7 mouse cellular contexts compared by ENCODE assay signal in the genomic region with DNA sequence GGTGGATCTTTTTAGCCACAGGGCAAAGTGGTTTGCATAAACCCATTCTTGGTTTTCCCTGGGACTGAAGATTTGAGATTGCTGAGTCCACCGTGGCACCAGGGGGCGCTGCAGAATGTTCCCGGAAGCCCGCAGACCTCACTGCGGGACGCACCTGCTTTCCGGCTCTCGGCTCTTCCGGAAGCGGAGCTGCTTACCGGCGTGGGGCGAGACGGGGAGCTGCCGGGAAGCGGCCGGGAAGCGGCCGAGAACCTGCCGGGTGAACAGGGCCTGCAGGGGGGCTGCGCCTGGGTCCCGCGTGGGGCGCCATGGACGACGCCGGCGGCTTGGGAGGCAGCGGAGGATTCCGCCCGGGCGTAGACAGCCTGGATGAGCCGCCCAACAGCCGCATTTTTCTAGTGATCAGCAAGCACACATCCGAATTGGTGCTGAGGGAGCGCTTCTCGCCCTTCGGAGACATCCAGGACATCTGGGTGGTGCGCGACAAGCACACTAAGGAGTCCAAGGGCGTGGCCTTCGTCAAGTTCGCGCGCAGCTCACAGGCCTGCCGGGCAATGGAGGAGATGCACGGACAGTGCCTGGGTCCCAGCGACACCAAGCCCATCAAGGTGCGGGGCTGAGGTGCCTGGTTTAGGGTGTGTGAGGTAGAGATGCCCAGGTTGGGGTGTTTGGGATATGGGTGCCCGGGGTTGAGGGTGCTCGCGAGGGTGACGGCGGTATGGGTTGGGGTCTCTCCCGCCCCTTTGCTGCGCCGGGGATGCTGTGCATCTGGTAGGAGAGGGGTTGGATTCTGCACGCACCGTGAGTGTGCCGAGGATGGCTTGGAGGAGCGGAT. TPM values are rescaled to one million over a fixed set of nuclear protein-coding genes. Genes with fewer than 3 reads are reported as not detected.
A peak's percentile ranks its signal among the peaks of the same experiment; 100 is the strongest.
DNase-seq lines count a peak whose midpoint lies in the region; ATAC-seq lines count a peak whose summit lies in the region.

A gene (plus strand): TSS at position 164 of the 835 bp plus-strand sequence.

- peak within 1 kb of the TSS; percentile 68 for H3K27ac ChIP-seq in intestine, embryonic 16.5 days (ENCODE audit: low read length)
- no peak within 1 kb of the TSS; the same call in 1 of the 2 replicates for H3K27ac ChIP-seq in midbrain, embryonic 11.5 days (ENCODE audit: low read depth, low read length)

- no peaks in the 10 kb centered on the region for H3K36me3 ChIP-seq in intestine, embryonic 16.5 days (ENCODE audit: control insufficient read depth, insufficient read depth, low read length)
- peaks cover 3% of the 10 kb centered on the region; the same call in 1 of the 2 replicates for H3K36me3 ChIP-seq in midbrain, embryonic 11.5 days (ENCODE audit: control insufficient read depth, insufficient read depth, low read length)

- peak; percentile 85 for ATAC-seq in intestine, embryonic 16.5 days
- ATAC-seq in midbrain, embryonic 11.5 days (ENCODE audit: low FRiP score), result peak; percentile 89

- H3K4me3 ChIP-seq in intestine, embryonic 16.5 days (ENCODE audit: low read length), result peak within 1 kb of the TSS; percentile 75
- H3K4me3 ChIP-seq in midbrain, embryonic 11.5 days (ENCODE audit: low read depth, low read length), result peak within 1 kb of the TSS; percentile 96

- H3K9me3 ChIP-seq in intestine, embryonic 16.5 days (ENCODE audit: control insufficient read depth, low read length), result no peaks in the 10 kb centered on the region
- H3K9me3 ChIP-seq in midbrain, embryonic 11.5 days (ENCODE audit: control insufficient read depth, low read length), result no peaks in the 10 kb centered on the region

- intact Hi-C loops in left cerebral cortex, postnatal 36 days (cut with DNase I), result loop anchor here (2.0 to 10.0 kb wide), 3 partner anchors 37 to 255 kb away; a partner anchor contains a TSS

- H3K4me2 ChIP-seq in intestine, embryonic 16.5 days (ENCODE audit: low read depth, low read length), result peak within 1 kb of the TSS; percentile 93
- H3K4me2 ChIP-seq in midbrain, embryonic 11.5 days, result peak within 1 kb of the TSS; percentile 90

- H3K27me3 ChIP-seq in intestine, embryonic 16.5 days (replicated peaks; ENCODE audit: control insufficient read depth, insufficient read depth, low read length), result no peaks in the 10 kb centered on the region
- no peaks in the 10 kb centered on the region for H3K27me3 ChIP-seq in midbrain, embryonic 11.5 days (ENCODE audit: control insufficient read depth, insufficient read depth, low read length)

- H3K4me1 ChIP-seq in intestine, embryonic 16.5 days (ENCODE audit: control insufficient read depth, insufficient read depth, low read length), result peaks cover 10% of the 10 kb centered on the region
- H3K4me1 ChIP-seq in midbrain, embryonic 11.5 days (ENCODE audit: control insufficient read depth, insufficient read depth, low read length), result peaks cover 7% of the 10 kb centered on the region

- peak; percentile 71 for DNase-seq in adrenal gland, adult 8-10 months
- peak; percentile 86 for DNase-seq in embryo, embryonic 9.5 days (ENCODE audit: extremely low spot score)
- peak; percentile 81 to 89 for DNase-seq in gastrocnemius, postnatal 4 days (ENCODE audit: low spot score in 2 of 2)
- peak; percentile 86 to 88 for DNase-seq in left cerebral cortex, postnatal 36 days (ENCODE audit: low spot score in 2 of 2)
- peak; percentile 99 for DNase-seq in midbrain, embryonic 11.5 days (ENCODE audit: low spot score, missing footprints)
- DNase-seq in skeletal muscle tissue, adult 2 months (ENCODE audit: low read depth, low spot score), result peak; percentile 71

- H3K9ac ChIP-seq in intestine, embryonic 16.5 days (ENCODE audit: low read depth, low read length), result peak within 1 kb of the TSS; percentile 85
- H3K9ac ChIP-seq in midbrain, embryonic 11.5 days (ENCODE audit: low read length), result peak within 1 kb of the TSS; percentile 91

- under 1% methylated on average over 60 of the region's 61 CpGs for WGBS in intestine, embryonic 16.5 days
- WGBS in midbrain, embryonic 11.5 days, result under 1% methylated on average over 58 of the region's 61 CpGs

RNA-seq across cellular contexts. Expression of the gene that starts here (rescaled TPM):
- total RNA-seq in adrenal gland, adult 8-10 months (2022), result 10 to 100 TPM; 45.2 to 63.1 (median 51.5) TPM
- total RNA-seq in gastrocnemius, postnatal 4 days (2021), result 10 to 100 TPM; 22.6 to 24.2 TPM
- 11.9 and 13.0 TPM in 2 replicates for polyA plus RNA-seq in intestine, embryonic 16.5 days (2015; fragmentation: Nextera tagmentation; extraction: Ambion mirVana)
- 10 to 100 TPM; 36.2 to 38.1 TPM for total RNA-seq in left cerebral cortex, postnatal 36 days (2021)
- polyA plus RNA-seq in midbrain, embryonic 11.5 days (2014; fragmentation: Nextera tagmentation; extraction: Ambion mirVana), result 17.3 and 17.5 TPM in 2 replicates
